Comparison of ENCODE assay signal across 9 mouse cellular contexts in genomic region chr13:42301161-42301721, GRCm38 (mm10). TPM values are rescaled to one million over a fixed set of nuclear protein-coding genes. Genes with fewer than 3 reads are reported as not detected.
A peak's percentile ranks its signal among the peaks of the same experiment; 100 is the strongest.
DNase-seq lines count a peak whose midpoint lies in the region; ATAC-seq and TF ChIP-seq lines count a peak whose summit lies in the region.
"Had no signal": no experiment of that assay in that cellular context is flagged by ENCODE, and none has a peak within 500 bp of the region (broad histone marks: within the 10 kb centered on the region; RNA-seq: fewer than 3 reads in every experiment).

Gene Edn1 (plus strand): TSS chr13:42301476.

- H3K9me3 ChIP-seq in hindbrain, postnatal 0 days (ENCODE audit: low read length): no peaks in the 10 kb centered on the region
- H3K9me3 ChIP-seq in limb, embryonic 15.5 days: no peaks in the 10 kb centered on the region
- H3K9me3 ChIP-seq in midbrain, embryonic 13.5 days: no peaks in the 10 kb centered on the region
- no peaks in the 10 kb centered on the region for H3K9me3 ChIP-seq in stomach, embryonic 15.5 days

- peak within 1 kb of the TSS; percentile 73 for H3K4me2 ChIP-seq in hindbrain, postnatal 0 days (ENCODE audit: low read depth, low read length)
- peak within 1 kb of the TSS; percentile 73 for H3K4me2 ChIP-seq in limb, embryonic 15.5 days
- peak within 1 kb of the TSS; percentile 73 for H3K4me2 ChIP-seq in midbrain, embryonic 13.5 days (replicated peaks)
- peak within 1 kb of the TSS; percentile 80 for H3K4me2 ChIP-seq in stomach, embryonic 15.5 days

- H3K4me3 ChIP-seq in hindbrain, postnatal 0 days (ENCODE audit: low read length): peak within 1 kb of the TSS; percentile 33
- peak within 1 kb of the TSS; percentile 43 for H3K4me3 ChIP-seq in limb, embryonic 15.5 days
- H3K4me3 ChIP-seq in midbrain, embryonic 13.5 days (replicated peaks): peak within 1 kb of the TSS; percentile 45
- peak within 1 kb of the TSS; percentile 46 for H3K4me3 ChIP-seq in stomach, embryonic 15.5 days (replicated peaks)
- H3K4me3 ChIP-seq: erythroblast, embryonic 14.5 days had no signal

- DNase-seq in thymus, postnatal 25 days: peak; percentile 12
- no peak for DNase-seq in thymus, postnatal 14 days
- DNase-seq in cerebellum, postnatal 10 days: peak; percentile 26 to 33
- DNase-seq in gastrocnemius, postnatal 25 days: peak; percentile 53
- DNase-seq in hindbrain, postnatal 0 days (ENCODE audit: low spot score): peak; percentile 35

- H3K4me1 ChIP-seq in hindbrain, postnatal 0 days (ENCODE audit: insufficient read depth, low read length): 0 out of 2 replicates have a peak, but pooled peaks cover 5% of the 10 kb centered on the region
- peaks cover 16% of the 10 kb centered on the region; the same call in 1 of the 2 replicates for H3K4me1 ChIP-seq in limb, embryonic 15.5 days
- peaks cover 22% of the 10 kb centered on the region for H3K4me1 ChIP-seq in midbrain, embryonic 13.5 days (replicated peaks)
- peaks cover 3% of the 10 kb centered on the region for H3K4me1 ChIP-seq in stomach, embryonic 15.5 days

- no peak within 1 kb of the TSS for H3K27ac ChIP-seq in hindbrain, postnatal 0 days
- H3K27ac ChIP-seq in limb, embryonic 15.5 days: no peak within 1 kb of the TSS
- no peak within 1 kb of the TSS for H3K27ac ChIP-seq in midbrain, embryonic 13.5 days
- peak within 1 kb of the TSS; percentile 21; the same call in 1 of the 2 replicates for H3K27ac ChIP-seq in stomach, embryonic 15.5 days

- no peaks in the 10 kb centered on the region for H3K36me3 ChIP-seq in hindbrain, postnatal 0 days (ENCODE audit: insufficient read depth, low read length)
- H3K36me3 ChIP-seq in limb, embryonic 15.5 days: no peaks in the 10 kb centered on the region
- no peaks in the 10 kb centered on the region for H3K36me3 ChIP-seq in midbrain, embryonic 13.5 days
- no peaks in the 10 kb centered on the region for H3K36me3 ChIP-seq in stomach, embryonic 15.5 days

- 0 out of 2 replicates have a peak, but pooled peaks cover 4% of the 10 kb centered on the region for H3K27me3 ChIP-seq in hindbrain, postnatal 0 days (ENCODE audit: insufficient read depth, low read length)
- H3K27me3 ChIP-seq in limb, embryonic 15.5 days: peaks cover 27% of the 10 kb centered on the region
- H3K27me3 ChIP-seq in midbrain, embryonic 13.5 days: peaks cover 45% of the 10 kb centered on the region
- peaks cover 13% of the 10 kb centered on the region; the same call in 1 of the 2 replicates for H3K27me3 ChIP-seq in stomach, embryonic 15.5 days (replicated peaks)

- peak; percentile 39; the same call in 1 of the 2 replicates for ATAC-seq in hindbrain, postnatal 0 days
- ATAC-seq in limb, embryonic 15.5 days (ENCODE audit: insufficient number of reproducible peaks, low FRiP score, low TSS enrichment, low read depth): no peak
- peak; percentile 53 for ATAC-seq in midbrain, embryonic 13.5 days
- ATAC-seq in stomach, embryonic 15.5 days (ENCODE audit: insufficient read depth, low FRiP score, low read depth): peak; percentile 63; the same call in 1 of the 2 replicates

- TF ChIP-seq CTCF in hindbrain, postnatal 0 days (IDR thresholded peaks at IDR 0.05; ENCODE audit: low read depth): no peak

- 0 out of 2 replicates have a peak within 1 kb of the TSS, but pooled peaks have one; percentile 28 for H3K9ac ChIP-seq in hindbrain, postnatal 0 days (replicated peaks; ENCODE audit: low read length)
- H3K9ac ChIP-seq in limb, embryonic 15.5 days: peak within 1 kb of the TSS; percentile 4; the same call in 1 of the 2 replicates
- peak within 1 kb of the TSS; percentile 59 for H3K9ac ChIP-seq in midbrain, embryonic 13.5 days (replicated peaks)
- peak within 1 kb of the TSS; percentile 16; the same call in 1 of the 2 replicates for H3K9ac ChIP-seq in stomach, embryonic 15.5 days

- WGBS in hindbrain, postnatal 0 days: under 1% methylated on average over 26 of the region's 26 CpGs
- WGBS in limb, embryonic 15.5 days: under 1% methylated on average over 26 of the region's 26 CpGs
- 0% methylated on average over 26 of the region's 26 CpGs for WGBS in midbrain, embryonic 13.5 days
- under 1% methylated on average over 26 of the region's 26 CpGs for WGBS in stomach, embryonic 15.5 days

RNA-seq across cellular contexts. Expression of gene Edn1, which starts in this region (rescaled TPM):
- total RNA-seq in gastrocnemius, postnatal 25 days (2021): 1 to 10 TPM; 1.5 to 2.4 TPM
- total RNA-seq in hindbrain, postnatal 0 days (2014; rRNA removed): 2.9 and 3.0 TPM in 2 replicates
- polyA plus RNA-seq in hindbrain, postnatal 0 days (2015; fragmentation: Nextera tagmentation; extraction: Ambion mirVana): 3.3 TPM in 2 replicates
- polyA plus RNA-seq in limb, embryonic 15.5 days (2015; fragmentation: Nextera tagmentation; extraction: Ambion mirVana): 5.1 and 5.9 TPM in 2 replicates
- polyA plus RNA-seq in midbrain, embryonic 13.5 days (2015; fragmentation: Nextera tagmentation; extraction: Ambion mirVana): 1.6 and 2.2 TPM in 2 replicates
- 3.6 and 3.8 TPM in 2 replicates for polyA plus RNA-seq in stomach, embryonic 15.5 days (2015; fragmentation: Nextera tagmentation; extraction: Ambion mirVana)
- polyA plus RNA-seq: erythroblast, embryonic 14.5 days had no signal

Comparison
In these comparisons a context has a peak if more than half of its experiments do, and no peak if none do; other contexts are left out.
1. H3K9ac ChIP-seq: peak in every context shown above with its lines; median percentile 59 in midbrain, embryonic 13.5 days; 28 in hindbrain, postnatal 0 days; 16 in stomach, embryonic 15.5 days; 4 in limb, embryonic 15.5 days.